Mouse (Mus musculus) embryonic fibroblast, embryonic 13.5 days (primary cell): ENCODE data around the gene Pim3. TPM values are rescaled to one million over a fixed set of nuclear protein-coding genes. Genes with fewer than 3 reads are reported as not detected.

Source experiments
- H3K27ac ChIP-seq: 2 replicates; pipeline ENCODE4 v1.5.1; 2012; ENCODE audit warnings: low read length, control low read depth, inconsistent platforms; ENCODE audit not compliant: insufficient read depth
- H3K4me1 ChIP-seq: 2 replicates; pipeline ENCODE4 v1.6.1; 2011; ENCODE audit warnings: low read length; ENCODE audit not compliant: control insufficient read depth, insufficient read depth
- H3K4me3 ChIP-seq: 2 replicates; pipeline ENCODE4 v1.5.1; 2011; ENCODE audit warnings: mild to moderate bottlenecking, control low read depth, low read length; ENCODE audit not compliant: insufficient read depth
- CTCF ChIP-seq: IDR thresholded peaks from 2 replicates; pipeline ENCODE4 v1.5.1; 2011; ENCODE audit warnings: mild to moderate bottlenecking, control low read depth, low read length, moderate library complexity, borderline replicate concordance; ENCODE audit not compliant: insufficient read depth
- POLR2A ChIP-seq: IDR thresholded peaks from 2 replicates; pipeline ENCODE4 v1.6.1; 2011; ENCODE audit warnings: low read depth, mild to moderate bottlenecking, control low read depth, low read length, moderate library complexity
- polyA plus RNA-seq: library from polyadenylated mRNA; stranded (reverse); fragments of >200 nt; gene quantifications from 2 replicates; pipeline ENCODE4 v1.2.4, GENCODE M21; 2011; ENCODE audit warnings: low read depth; ENCODE audit not compliant: missing spikeins, insufficient read length

The Pim3 gene
- polyA plus RNA-seq, 1 experiment = 9.6 TPM

DNA sequence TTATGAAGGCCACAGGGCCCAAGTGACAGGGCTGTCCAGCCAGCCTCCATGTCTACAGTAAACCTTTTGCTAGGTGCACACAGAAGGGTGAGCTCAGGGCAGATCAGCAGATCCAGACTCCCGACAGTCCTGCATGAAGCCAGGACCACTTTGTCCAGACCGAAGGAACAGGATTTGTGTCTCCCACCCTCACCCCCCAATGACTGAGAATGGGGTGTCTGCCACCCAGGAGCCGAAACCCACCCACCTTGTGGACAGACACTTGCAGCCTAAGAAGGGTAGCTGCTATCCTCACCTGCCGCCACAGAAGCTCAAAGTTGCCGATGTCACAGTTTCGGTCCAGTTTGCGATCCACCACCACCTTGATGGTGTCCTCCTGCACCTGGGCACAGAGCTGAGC is 53.1 kb downstream of the Pim3 start:
- no peak for TF ChIP-seq CTCF
- no peak for TF ChIP-seq POLR2A

More for the DNA sequence above, 53.1 kb downstream of the Pim3 start:
- Histone ChIP-seq H3K4me3 (no peak overlapping the region), H3K4me1 (no peaks in the 10 kb centered on the region), H3K27ac (no peak overlapping the region)

Other genes with a start within 250 kb of the Pim3 start
- 30.4 and 34.7 TPM in 2 replicates for gene Brd1, start 128.0 kb upstream of the Pim3 start, polyA plus RNA-seq
- 9.4 and 11.3 TPM in 2 replicates for gene Zbed4, start 110.5 kb upstream of the Pim3 start, polyA plus RNA-seq
- gene Alg12, start 42.9 kb upstream of the Pim3 start, polyA plus RNA-seq = 9.1 and 13.0 TPM in 2 replicates
- gene Creld2, start 42.5 kb upstream of the Pim3 start, polyA plus RNA-seq = 29.6 and 34.6 TPM in 2 replicates
- not detected in 2 replicates for gene Ttll8, start 92.2 kb downstream of the Pim3 start, polyA plus RNA-seq
- 0.79 TPM in 1 of 2 replicates, not detected in the other for gene Mlc1, start 116.8 kb downstream of the Pim3 start, polyA plus RNA-seq
- not detected in 2 replicates for gene Mov10l1, start 120.7 kb downstream of the Pim3 start, polyA plus RNA-seq
- gene Panx2, start 197.5 kb downstream of the Pim3 start, polyA plus RNA-seq = not detected in 2 replicates
- gene Trabd, start 212.9 kb downstream of the Pim3 start, polyA plus RNA-seq = 18.1 and 20.5 TPM in 2 replicates
- 14.5 and 17.6 TPM in 2 replicates for gene Selenoo, start 226.9 kb downstream of the Pim3 start, polyA plus RNA-seq